Mouse (Mus musculus) MEL (cell line): ENCODE data around the gene Tpbgl. TPM values are rescaled to one million over a fixed set of nuclear protein-coding genes. Genes with fewer than 3 reads are reported as not detected.

Experiments used
- CHD2 ChIP-seq: IDR thresholded peaks from 2 replicates; pipeline ENCODE4 v1.6.1; 2011; ENCODE audit warnings: low read length, improper control_type of control experiment
- EP300 ChIP-seq, 2 experiments: IDR thresholded peaks; 2 replicates each; pipeline ENCODE4 v1.6.1; 2011; ENCODE audit warnings: improper control_type of control experiment in 2 of 2, low read length in 2 of 2, low read depth in 1 of 2, mild to moderate bottlenecking in 1 of 2
- GATA1 ChIP-seq: IDR thresholded peaks from 2 replicates; pipeline ENCODE4 v1.6.1; 2011; ENCODE audit warnings: low read depth, low read length, improper control_type of control experiment
- SIN3A ChIP-seq: IDR thresholded peaks from 2 replicates; pipeline ENCODE4 v1.6.1; 2012; ENCODE audit warnings: low read length, improper control_type of control experiment, inconsistent platforms
- polyA plus RNA-seq, 2 experiments: library from polyadenylated mRNA; stranded (reverse) in 1 of 2; unstranded in 1 of 2; fragments of >175 nt in 1 of 2; fragments of >200 nt in 1 of 2; gene quantifications; 2 replicates each; pipeline versions ENCODE4 v1.2.1 to v1.2.4; 2012; ENCODE audit warnings: low replicate concordance in 2 of 2, low read depth in 1 of 2; ENCODE audit not compliant: insufficient read length in 2 of 2, insufficient read depth in 1 of 2, missing spikeins in 1 of 2
- total RNA-seq: library from RNA; depleted of rRNA; stranded (reverse); fragments of 300-350 nt; gene quantifications from 2 replicates; pipeline ENCODE4 v1.2.3, GENCODE M21; 2012; rRNA removed

Tpbgl gene
- total and polyA plus RNA-seq, 3 experiments = not detected

DNA sequence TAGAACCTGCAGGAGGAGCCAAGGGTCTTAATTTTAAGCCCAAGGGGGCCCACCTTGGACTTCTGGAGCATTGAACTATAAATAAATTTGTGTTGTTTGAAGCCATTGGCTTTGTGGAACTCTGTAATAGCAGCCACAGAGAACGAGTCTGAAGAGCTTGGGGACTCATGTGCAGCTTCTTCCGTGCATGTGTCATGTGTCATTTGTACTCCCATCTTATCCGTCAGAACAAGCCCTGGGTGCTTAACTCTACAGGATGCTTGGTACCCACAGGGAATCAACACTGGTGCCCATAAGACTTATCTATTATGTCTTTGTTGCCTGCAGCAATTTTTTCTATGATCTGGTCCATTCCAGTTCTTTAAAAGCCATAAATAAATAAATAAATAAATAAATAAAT is 48.7 kb downstream of the Tpbgl start (continued):
- peak in 1 of 2 experiments; percentile 50; a peak in 1 of 4 replicates for TF ChIP-seq EP300 (IDR thresholded peaks at IDR 0.05; ENCODE audit: low read depth in 1 of 2, low read length in 2 of 2)
- TF ChIP-seq GATA1 = peak; percentile 43; the same call in 1 of the 2 replicates
- TF ChIP-seq CHD2 = no peak
- no peak for TF ChIP-seq SIN3A
- TF ChIP-seq, all 39 proteins: peak for 5

Other genes with a start within 250 kb of the Tpbgl start
- gene Gdpd5, start 245.7 kb downstream of the Tpbgl start, total RNA-seq = 0.15 and 0.23 TPM in 2 replicates
- gene Gdpd5, start 245.7 kb downstream of the Tpbgl start, polyA plus RNA-seq = under 1 TPM in 1 of 2 experiments, not detected in 1; 0.26 TPM
- gene Klhl35, start 161.1 kb downstream of the Tpbgl start, total RNA-seq = not detected in 2 replicates
- under 1 TPM in 1 of 2 experiments, not detected in 1; 0.04 TPM for gene Klhl35, start 161.1 kb downstream of the Tpbgl start, polyA plus RNA-seq
- gene Rps3, start 143.4 kb downstream of the Tpbgl start, total RNA-seq = 2,066 and 2,287 TPM in 2 replicates
- 1,000 to 10,000 TPM in 1 of 2 experiments, 100 to 1,000 TPM in 1; 157 to 1,899 TPM for gene Rps3, start 143.4 kb downstream of the Tpbgl start, polyA plus RNA-seq
- gene Arrb1, start 91.6 kb downstream of the Tpbgl start, total RNA-seq = 44.3 and 62.7 TPM in 2 replicates
- 10 to 100 TPM; 27.0 to 67.7 TPM for gene Arrb1, start 91.6 kb downstream of the Tpbgl start, polyA plus RNA-seq
- not detected in 2 replicates for gene Slco2b1, start 84.2 kb upstream of the Tpbgl start, total RNA-seq
- under 1 TPM in 1 of 2 experiments, not detected in 1; 0.06 TPM for gene Slco2b1, start 84.2 kb upstream of the Tpbgl start, polyA plus RNA-seq
- not detected in 2 replicates for gene Olfr520, start 103.2 kb upstream of the Tpbgl start, total RNA-seq
- not detected for gene Olfr520, start 103.2 kb upstream of the Tpbgl start, polyA plus RNA-seq
- gene Olfr521, start 136.4 kb upstream of the Tpbgl start, total RNA-seq = not detected in 2 replicates
- not detected for gene Olfr521, start 136.4 kb upstream of the Tpbgl start, polyA plus RNA-seq
- 3.0 and 3.1 TPM in 2 replicates for gene Neu3, start 201.3 kb upstream of the Tpbgl start, total RNA-seq
- gene Neu3, start 201.3 kb upstream of the Tpbgl start, polyA plus RNA-seq = 1 to 10 TPM in 1 of 2 experiments, not detected in 1; 3.5 TPM
- gene Xrra1, start 232.0 kb upstream of the Tpbgl start, total RNA-seq = 0.42 and 0.58 TPM in 2 replicates
- 1 to 10 TPM in 1 of 2 experiments, not detected in 1; 1.2 TPM for gene Xrra1, start 232.0 kb upstream of the Tpbgl start, polyA plus RNA-seq
- 203 and 241 TPM in 2 replicates for gene Spcs2, start 236.4 kb upstream of the Tpbgl start, total RNA-seq
- gene Spcs2, start 236.4 kb upstream of the Tpbgl start, polyA plus RNA-seq = 100 to 1,000 TPM in 1 of 2 experiments, not detected in 1; 152 TPM